Comparison of ENCODE assay signal across 14 mouse cellular contexts in the genomic region with DNA sequence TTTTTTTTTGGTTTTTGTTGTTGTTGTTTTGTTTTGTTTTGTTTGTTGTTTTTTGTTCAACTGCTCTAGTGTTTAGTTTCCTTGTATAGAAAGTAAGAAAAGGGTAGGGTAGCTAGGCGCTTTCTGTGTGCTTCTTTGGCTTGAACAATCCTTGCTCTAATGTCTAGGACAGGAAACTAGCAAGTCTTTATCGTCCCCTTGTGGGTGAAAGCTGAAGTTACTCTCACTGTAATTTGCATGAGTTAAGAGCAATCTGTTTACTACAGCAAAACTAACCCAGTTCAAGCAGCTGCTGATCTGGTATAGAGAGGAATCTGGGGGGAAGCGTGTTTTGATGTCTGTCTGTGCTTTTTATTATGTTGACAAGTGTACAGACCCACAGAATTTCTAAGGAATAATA. TPM values are rescaled to one million over a fixed set of nuclear protein-coding genes. Genes with fewer than 3 reads are reported as not detected.
A peak's percentile ranks its signal among the peaks of the same experiment; 100 is the strongest.
DNase-seq lines count a peak whose midpoint lies in the region; ATAC-seq and TF ChIP-seq lines count a peak whose summit lies in the region.
"Had no signal": no experiment of that assay in that cellular context is flagged by ENCODE, and none has a peak within 500 bp of the region (broad histone marks: within the 10 kb centered on the region; RNA-seq: fewer than 3 reads in every experiment).

No protein-coding gene starts in this region.

- no peaks in the 10 kb centered on the region for H3K9me3 ChIP-seq in ES-E14 (ENCODE audit: control insufficient read depth, insufficient read depth, low read depth, low read length)
- H3K9me3 ChIP-seq: embryonic facial prominence, embryonic 13.5 days; liver, embryonic 12.5 days had no signal

- no peak overlapping the region for H3K9ac ChIP-seq in ES-E14 (ENCODE audit: insufficient read depth, low read depth, low read length, poor library complexity, severe bottlenecking)
- H3K9ac ChIP-seq: embryonic facial prominence, embryonic 13.5 days; liver, embryonic 12.5 days had no signal

- no peak overlapping the region for H3K4me3 ChIP-seq in left cerebral cortex, adult 2 months
- no peak overlapping the region for H3K4me3 ChIP-seq in ES-E14 (ENCODE audit: insufficient read depth in 1 of 2, low read depth in 1 of 2, low read length in 2 of 2, poor library complexity in 1 of 2, severe bottlenecking in 1 of 2)
- H3K4me3 ChIP-seq: embryonic facial prominence, embryonic 13.5 days; liver, embryonic 12.5 days; myocyte had no signal

- no peak for ATAC-seq in frontal cortex, adult (ENCODE audit: low TSS enrichment)
- no peak for ATAC-seq in granulocyte monocyte progenitor cell, adult 5-6 weeks (replicated peaks; ENCODE audit: poor library complexity, severe bottlenecking)
- ATAC-seq: liver, embryonic 12.5 days had no signal

- intact Hi-C loops in left cerebral cortex, adult 2 months (cut with DNase I) = no loop called here

- H3K27ac ChIP-seq in left cerebral cortex, adult 2 months = no peak overlapping the region
- no peak overlapping the region for H3K27ac ChIP-seq in ES-E14 (ENCODE audit: insufficient read depth, low read depth, low read length, poor library complexity, severe bottlenecking)
- H3K27ac ChIP-seq: embryonic facial prominence, embryonic 13.5 days; liver, embryonic 12.5 days had no signal

- peak; percentile 25 for TF ChIP-seq CTCF in left cerebral cortex, adult 2 months (IDR thresholded peaks at IDR 0.05)

- H3K36me3 ChIP-seq in ES-E14 (ENCODE audit: control insufficient read depth, insufficient read depth, low read length, poor library complexity, severe bottlenecking) = no peaks in the 10 kb centered on the region
- H3K36me3 ChIP-seq: embryonic facial prominence, embryonic 13.5 days; liver, embryonic 12.5 days had no signal

- in situ Hi-C loops in ES-E14 (cut with MboI; ENCODE audit: low sequenced_read_pairs in 2 of 2, unreplicated experiment in 2 of 2) = no loop called here

- peak; percentile 1 for DNase-seq in adrenal gland, postnatal 10 days
- DNase-seq in adrenal gland, adult 18-20 months (ENCODE audit: low spot score in 2 of 2) = no peak
- DNase-seq in left cerebral cortex, adult 2 months (ENCODE audit: extremely low spot score in 1 of 2, low spot score in 2 of 2) = no peak
- no peak for DNase-seq in left cerebral cortex, adult 18-20 months (ENCODE audit: low spot score in 2 of 2)
- DNase-seq in ES-E14 (ENCODE audit: low read depth, low spot score) = no peak
- peak; percentile 7 for DNase-seq in fibroblast of lung, adult 2 months (ENCODE audit: low read depth)
- DNase-seq: B cell, adult 2 months; cerebellum, adult 11 months; heart, postnatal 4 days had no signal

- H3K4me1 ChIP-seq in ES-E14 (ENCODE audit: control insufficient read depth in 2 of 2, insufficient read depth in 2 of 2, low read length in 2 of 2, poor library complexity in 1 of 2) = no peaks in the 10 kb centered on the region
- H3K4me1 ChIP-seq: embryonic facial prominence, embryonic 13.5 days; liver, embryonic 12.5 days had no signal

TF ChIP-seq in ES-E14, 5 proteins besides CTCF, POLR2A, EP300 and RAD21:
- TF ChIP-seq MAFK (IDR thresholded peaks at IDR 0.05; ENCODE audit: insufficient read depth, low read depth, low read length) = no peak
- no peak for TF ChIP-seq CHD2 (IDR thresholded peaks at IDR 0.05; ENCODE audit: low read depth, low read length)
- TF ChIP-seq ZC3H11A (IDR thresholded peaks at IDR 0.05; ENCODE audit: borderline replicate concordance, low read depth, low read length) = peak; percentile 30; the same call in 1 of the 2 replicates
- no peak for TF ChIP-seq ZNF384 (IDR thresholded peaks at IDR 0.05; ENCODE audit: low read depth, low read length)
- no peak for TF ChIP-seq HCFC1 (IDR thresholded peaks at IDR 0.05; ENCODE audit: borderline replicate concordance, insufficient read depth, low read length)

RNA-seq across cellular contexts. Expression of gene Rab9b, which starts 18.3 kb away (rescaled TPM):
- under 1 TPM; 0.66 to 0.73 TPM for total RNA-seq in adrenal gland, postnatal 10 days (2021)
- total RNA-seq in adrenal gland, adult 18-20 months (2021) = under 1 TPM; 0.36 to 0.67 TPM
- 10 to 100 TPM; 13.8 to 16.0 TPM for total RNA-seq in left cerebral cortex, adult 2 months (2021)
- total RNA-seq in left cerebral cortex, adult 18-20 months (2021) = 10 to 100 TPM; 16.4 to 20.9 TPM
- total RNA-seq in ES-E14 (2012; rRNA removed) = 0.18 TPM in 1 of 2 replicates, not detected in the other
- not detected in 2 replicates for total RNA-seq in granulocyte monocyte progenitor cell, adult 5-6 weeks (2014; fragmentation: Nextera tagmentation)
- total RNA-seq in granulocyte monocyte progenitor cell, adult 5-6 weeks (2017) = not detected in 2 replicates

RNA-seq across cellular contexts. Expression of gene Plp1, which starts 27.8 kb away (rescaled TPM):
- total RNA-seq in adrenal gland, postnatal 10 days (2021) = 10 to 100 TPM in 1 of 2 experiments, 1 to 10 TPM in 1; 7.0 to 13.0 TPM
- total RNA-seq in adrenal gland, adult 18-20 months (2021) = 1 to 10 TPM; 3.5 to 4.0 TPM
- total RNA-seq in left cerebral cortex, adult 2 months (2021) = 100 to 1,000 TPM; 435 to 470 TPM
- total RNA-seq in left cerebral cortex, adult 18-20 months (2021) = 100 to 1,000 TPM; 310 to 451 TPM
- total RNA-seq in ES-E14 (2012; rRNA removed) = 2.2 and 3.1 TPM in 2 replicates
- 0.77 and 1.2 TPM in 2 replicates for total RNA-seq in granulocyte monocyte progenitor cell, adult 5-6 weeks (2014; fragmentation: Nextera tagmentation)
- 0.36 and 1.3 TPM in 2 replicates for total RNA-seq in granulocyte monocyte progenitor cell, adult 5-6 weeks (2017)

Comparison
In these comparisons a context has a peak if more than half of its experiments do, and no peak if none do; other contexts are left out.
1. DNase-seq: peak in adrenal gland, postnatal 10 days (single experiment) and fibroblast of lung, adult 2 months (single experiment); none in adrenal gland, adult 18-20 months (0 of 2), left cerebral cortex, adult 2 months (0 of 2), left cerebral cortex, adult 18-20 months (0 of 2) and ES-E14 (single experiment).
2. RNA of gene Rab9b, which starts 18.3 kb away (total RNA-seq): 16.4 to 20.9 TPM in left cerebral cortex, adult 18-20 months and 13.8 to 16.0 TPM in left cerebral cortex, adult 2 months; 0.66 to 0.73 TPM in adrenal gland, postnatal 10 days, 0.36 to 0.67 TPM in adrenal gland, adult 18-20 months, 0.18 TPM in ES-E14 and not detected in granulocyte monocyte progenitor cell, adult 5-6 weeks; every median in the first group is over 4 times any median in the second.
3. RNA of gene Plp1, which starts 27.8 kb away (total RNA-seq): 435 to 470 TPM in left cerebral cortex, adult 2 months and 310 to 451 TPM in left cerebral cortex, adult 18-20 months; 7.0 to 13.0 TPM in adrenal gland, postnatal 10 days, 3.5 to 4.0 TPM in adrenal gland, adult 18-20 months, 2.2 to 3.1 TPM in ES-E14 and 0.36 to 1.3 TPM in granulocyte monocyte progenitor cell, adult 5-6 weeks; every median in the first group is over 10 times any median in the second.